Comparison of ENCODE assay signal across 19 mouse cellular contexts in genomic region chr10:28816160-28816559, GRCm38 (mm10).
"Had no signal": no experiment of that assay in that cellular context is flagged by ENCODE, and none has a peak within 500 bp of the region (broad histone marks: within the 10 kb centered on the region; RNA-seq: fewer than 3 reads in every experiment).

No protein-coding gene starts in this region.

- H3K9ac ChIP-seq: liver, postnatal 0 days; lung, embryonic 14.5 days; midbrain, embryonic 12.5 days; neural tube, embryonic 13.5 days; neural tube, embryonic 15.5 days had no signal

- H3K4me1 ChIP-seq: midbrain, embryonic 10.5 days; midbrain, embryonic 12.5 days; neural tube, embryonic 13.5 days; neural tube, embryonic 15.5 days had no signal

- H3K36me3 ChIP-seq: midbrain, embryonic 10.5 days; midbrain, embryonic 12.5 days; neural tube, embryonic 13.5 days; neural tube, embryonic 15.5 days had no signal

- H3K27ac ChIP-seq: midbrain, embryonic 10.5 days; midbrain, embryonic 12.5 days; neural tube, embryonic 13.5 days; neural tube, embryonic 15.5 days had no signal

- H3K4me3 ChIP-seq: midbrain, embryonic 10.5 days; midbrain, embryonic 12.5 days; myocyte; neural tube, embryonic 13.5 days; neural tube, embryonic 15.5 days had no signal

- H3K27me3 ChIP-seq: midbrain, embryonic 12.5 days; neural tube, embryonic 13.5 days; neural tube, embryonic 15.5 days had no signal

- H3K9me3 ChIP-seq: midbrain, embryonic 10.5 days; midbrain, embryonic 12.5 days; neural tube, embryonic 13.5 days; neural tube, embryonic 15.5 days had no signal

- DNase-seq: liver, postnatal 0 days; lung, embryonic 14.5 days; lung, postnatal 10 days; lung, postnatal 4 days; midbrain, embryonic 14.5 days; retina, postnatal 1 day; right cerebral cortex, adult 18-20 months; right cerebral cortex, postnatal 25 days; right cerebral cortex, postnatal 4 days; spleen, adult 18-20 months; thymus, adult 18-20 months; thymus, postnatal 14 days; thymus, postnatal 36 days had no signal

- ATAC-seq: liver, postnatal 0 days; midbrain, embryonic 16.5 days had no signal

- H3K4me2 ChIP-seq: lung, embryonic 14.5 days; midbrain, embryonic 12.5 days; neural tube, embryonic 13.5 days; neural tube, embryonic 15.5 days had no signal
